Mouse (Mus musculus): ENCODE measurements around the gene Ksr1.

DNA sequence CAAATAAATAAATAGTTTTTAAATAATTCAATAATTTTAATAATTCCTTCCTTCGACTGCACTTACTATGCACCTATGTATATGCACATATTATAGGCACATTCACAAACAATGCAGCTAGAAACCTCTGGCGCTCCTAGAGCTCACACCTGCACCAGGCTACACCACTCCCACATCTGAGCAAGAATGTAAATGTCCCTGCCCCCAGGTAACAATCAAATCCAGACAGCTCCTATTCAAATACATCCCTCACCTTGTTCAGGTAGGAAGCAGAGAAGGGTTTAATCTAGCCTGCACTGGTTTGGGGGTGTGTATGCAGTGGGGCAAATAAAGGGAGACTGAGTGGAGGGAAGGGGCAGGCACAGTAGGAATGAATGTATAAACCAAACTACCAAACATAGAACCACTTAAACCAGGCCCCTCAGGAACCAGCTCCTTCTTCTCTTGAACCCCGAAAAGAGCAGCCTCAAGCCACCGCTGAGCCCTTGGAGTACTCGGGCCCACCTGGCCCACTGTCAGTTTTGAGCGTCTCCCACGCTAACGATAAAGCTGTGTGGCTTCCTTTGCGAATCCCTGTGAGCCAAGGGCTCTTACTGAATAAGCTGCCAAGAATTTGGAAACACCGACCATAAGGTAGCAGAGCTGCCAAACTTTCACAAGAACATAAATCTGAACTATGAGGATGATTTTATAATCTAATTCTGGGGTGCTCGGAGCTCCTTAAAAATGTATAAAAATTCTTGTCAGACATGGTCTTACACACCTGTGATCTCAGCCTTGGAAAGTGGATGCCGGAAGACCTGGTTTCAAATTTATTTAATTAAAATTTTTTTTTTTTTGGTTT is 167.8 kb downstream of the Ksr1 start:
- no peak for TF ChIP-seq EP300 (optimal IDR thresholded peaks at IDR 0.05)
- TF ChIP-seq CTCF (IDR thresholded peaks at IDR 0.05; ENCODE audit: low read depth): no peak
